Mouse (Mus musculus): ENCODE results near the gene Plekha4.
A peak's percentile ranks its signal among the peaks of the same experiment; 100 is the strongest.

Plekha4 gene

GRCm38 (mm10) chr7:45539095-45539494, 13.0 kb downstream of the Plekha4 start:
- DNase-seq = no peak

GRCm38 (mm10) chr7:45540213-45540612, 14.1 kb downstream of the Plekha4 start:
- DNase-seq = peak in 1 of 2 experiments; percentile 50

GRCm38 (mm10) chr7:45544525-45544924, 18.4 kb downstream of the Plekha4 start:
- DNase-seq = no peak

- DNase-seq = no peak
Observed at GRCm38 (mm10) chr7:45549641-45550436, 23.7 kb downstream of the Plekha4 start.

- no peak for DNase-seq
Observed at GRCm38 (mm10) chr7:45550821-45551511, 24.8 kb downstream of the Plekha4 start.

- DNase-seq = no peak
Observed at GRCm38 (mm10) chr7:45551512-45551883, 25.4 kb downstream of the Plekha4 start.

GRCm38 (mm10) chr7:45553519-45553918, 27.4 kb downstream of the Plekha4 start:
- no peak for DNase-seq

- no peak for DNase-seq
Observed at GRCm38 (mm10) chr7:45553990-45554389, 27.9 kb downstream of the Plekha4 start.

GRCm38 (mm10) chr7:45554744-45555143, 28.6 kb downstream of the Plekha4 start, which contains the start of gene Hsd17b14:
TSS of gene Hsd17b14 (plus strand) at chr7:45554893.
- no peak for DNase-seq

GRCm38 (mm10) chr7:45555787-45556186, 29.7 kb downstream of the Plekha4 start:
- peak; percentile 78 to 86 for DNase-seq

GRCm38 (mm10) chr7:45558907-45559306, 32.8 kb downstream of the Plekha4 start:
- DNase-seq = no peak

- no peak for DNase-seq
Observed at GRCm38 (mm10) chr7:45560241-45560640, 34.1 kb downstream of the Plekha4 start.

- DNase-seq = peak; percentile 69 to 87
Observed at GRCm38 (mm10) chr7:45560843-45561623, 34.9 kb downstream of the Plekha4 start.

- DNase-seq = no peak
Observed at GRCm38 (mm10) chr7:45561624-45562520, 35.7 kb downstream of the Plekha4 start.

GRCm38 (mm10) chr7:45564811-45565210, 38.7 kb downstream of the Plekha4 start:
- no peak for DNase-seq

- no peak for DNase-seq
Observed at GRCm38 (mm10) chr7:45565446-45565845, 39.3 kb downstream of the Plekha4 start.

GRCm38 (mm10) chr7:45567112-45567779, 41.1 kb downstream of the Plekha4 start:
- no peak for DNase-seq

- DNase-seq = peak; percentile 95 to 97
Observed at GRCm38 (mm10) chr7:45567780-45568516, 41.8 kb downstream of the Plekha4 start.

- no peak for DNase-seq
Observed at GRCm38 (mm10) chr7:45568601-45569473, 42.7 kb downstream of the Plekha4 start.

Data from kidney, adult 8-10 months (tissue).